Mouse (Mus musculus): ENCODE measurements around the gene Myrfl.
A peak's percentile ranks its signal among the peaks of the same experiment; 100 is the strongest.

Gene Myrfl

GRCm38 (mm10) chr10:116913647-116914273 lies 17.0 kb upstream of the Myrfl start:
- DNase-seq (ENCODE audit: low spot score in 2 of 2) = no peak

GRCm38 (mm10) chr10:116912850-116913249 lies 16.1 kb upstream of the Myrfl start:
- DNase-seq (ENCODE audit: low spot score in 2 of 2) = no peak

GRCm38 (mm10) chr10:116908901-116909642 lies 12.4 kb upstream of the Myrfl start:
- DNase-seq (ENCODE audit: low spot score in 2 of 2) = no peak

- DNase-seq (ENCODE audit: low spot score in 2 of 2) = no peak
Measured at GRCm38 (mm10) chr10:116906794-116907193, 10.1 kb upstream of the Myrfl start.

- no peak for DNase-seq (ENCODE audit: low spot score in 2 of 2)
Measured at GRCm38 (mm10) chr10:116904503-116904908, 7.8 kb upstream of the Myrfl start.

- no peak for DNase-seq (ENCODE audit: low spot score in 2 of 2)
Measured at GRCm38 (mm10) chr10:116895108-116895833, 1.4 kb downstream of the Myrfl start.

- no peak for DNase-seq (ENCODE audit: low spot score in 2 of 2)
Measured at GRCm38 (mm10) chr10:116894540-116894939, 2.2 kb downstream of the Myrfl start.

- DNase-seq (ENCODE audit: low spot score in 2 of 2) = peak in 1 of 2 experiments; percentile 46
Measured at GRCm38 (mm10) chr10:116893753-116894152, 3.0 kb downstream of the Myrfl start.

- no peak for DNase-seq (ENCODE audit: low spot score in 2 of 2)
Measured at GRCm38 (mm10) chr10:116890587-116890986, 6.1 kb downstream of the Myrfl start.

GRCm38 (mm10) chr10:116884552-116884951 lies 12.2 kb downstream of the Myrfl start:
- DNase-seq (ENCODE audit: low spot score in 2 of 2) = no peak

GRCm38 (mm10) chr10:116883531-116883930 lies 13.2 kb downstream of the Myrfl start:
- DNase-seq (ENCODE audit: low spot score in 2 of 2) = no peak

- DNase-seq (ENCODE audit: low spot score in 2 of 2) = no peak
Measured at GRCm38 (mm10) chr10:116877436-116877835, 19.3 kb downstream of the Myrfl start.

- no peak for DNase-seq (ENCODE audit: low spot score in 2 of 2)
Measured at GRCm38 (mm10) chr10:116874490-116874889, 22.2 kb downstream of the Myrfl start.

- no peak for DNase-seq (ENCODE audit: low spot score in 2 of 2)
Measured at GRCm38 (mm10) chr10:116872016-116872410, 24.7 kb downstream of the Myrfl start.

GRCm38 (mm10) chr10:116871329-116872015 lies 25.2 kb downstream of the Myrfl start:
- peak in 1 of 2 experiments; percentile 23 for DNase-seq (ENCODE audit: low spot score in 2 of 2)

GRCm38 (mm10) chr10:116870819-116871218 lies 25.9 kb downstream of the Myrfl start:
- DNase-seq (ENCODE audit: low spot score in 2 of 2) = no peak

GRCm38 (mm10) chr10:116853159-116853845 lies 43.4 kb downstream of the Myrfl start:
- DNase-seq (ENCODE audit: low spot score in 2 of 2) = no peak

- DNase-seq (ENCODE audit: low spot score in 2 of 2) = peak; percentile 10 to 91
Measured at GRCm38 (mm10) chr10:116848749-116849473, 47.8 kb downstream of the Myrfl start.

- no peak for DNase-seq (ENCODE audit: low spot score in 2 of 2)
Measured at GRCm38 (mm10) chr10:116841551-116841950, 55.2 kb downstream of the Myrfl start.

- DNase-seq (ENCODE audit: low spot score in 2 of 2) = no peak
Measured at GRCm38 (mm10) chr10:116830676-116831075, 66.0 kb downstream of the Myrfl start.

- DNase-seq (ENCODE audit: low spot score in 2 of 2) = no peak
Measured at GRCm38 (mm10) chr10:116828099-116828498, 68.6 kb downstream of the Myrfl start.

All from left cerebral cortex, adult 9 months (tissue).